Mouse (Mus musculus) limb, embryonic 10.5 days (tissue): ENCODE data around the gene Parn. TPM values are rescaled to one million over a fixed set of nuclear protein-coding genes. Genes with fewer than 3 reads are reported as not detected.
"Not testable (repeated sequence)": the region's sequence is repeated elsewhere in the genome, so short reads cannot be mapped to it uniquely, and the experiment has no call there.

Source experiments
- DNase-seq: peaks from one replicate; pipeline ENCODE4 v3.0.0-alpha.2; 2017; ENCODE audit warnings: low spot score
- H3K27ac ChIP-seq: fragments of 300-500 bp; sonication (generic); 2 replicates; pipeline ENCODE4 v1.5.1; 2016; ENCODE audit warnings: mild to moderate bottlenecking
- H3K27me3 ChIP-seq: fragments of 300-500 bp; sonication (generic); 2 replicates; pipeline ENCODE4 v1.6.1; 2016; ENCODE audit warnings: low read depth, mild to moderate bottlenecking; ENCODE audit not compliant: poor library complexity, severe bottlenecking
- H3K36me3 ChIP-seq: fragments of 300-500 bp; sonication (generic); 2 replicates; pipeline ENCODE4 v1.6.1; 2016; ENCODE audit warnings: mild to moderate bottlenecking, moderate library complexity
- H3K4me1 ChIP-seq: fragments of 300-500 bp; sonication (generic); 2 replicates; pipeline ENCODE4 v1.6.1; 2016
- H3K4me3 ChIP-seq: fragments of 300-500 bp; sonication (generic); 2 replicates; pipeline ENCODE4 v1.5.1; 2016; ENCODE audit warnings: mild to moderate bottlenecking, moderate library complexity
- H3K9me3 ChIP-seq: fragments of 300-500 bp; sonication (generic); replicated peaks from 2 replicates; pipeline ENCODE4 v1.6.1; 2016; ENCODE audit warnings: mild to moderate bottlenecking
- WGBS: fragments of 180-500 bp; shearing (Covaris S2); methylation state at CpG from one replicate; pipeline ENCODE4 v1.1.7; 2016; 5-methylcytosine and 5-hydroxymethylcytosine counted together
- polyA plus RNA-seq: library from polyadenylated mRNA; unstranded; fragments of >200 nt; fragmentation: Nextera tagmentation; extraction: Ambion mirVana; gene quantifications from 2 replicates; pipeline ENCODE4 v1.2.1, GENCODE M21; 2016

Parn gene
- polyA plus RNA-seq, result 43.0 and 46.6 TPM in 2 replicates

- Histone ChIP-seq H3K27ac (peak within 1 kb of the TSS; percentile 90), H3K9me3 (no peaks in the 10 kb centered on the region), H3K36me3 (peaks cover 26% of the 10 kb centered on the region), H3K27me3 (no peaks in the 10 kb centered on the region), H3K4me1 (peaks cover 12% of the 10 kb centered on the region), H3K4me3 (peak within 1 kb of the TSS; percentile 86)
- under 1% methylated on average over 35 of the region's 35 CpGs for WGBS
- peak; percentile 94 for DNase-seq
These were observed at the start of gene Parn for GRCm38 (mm10) chr16:13667878-13668343. Parn (minus strand) TSS chr16:13668170.

- H3K27ac ChIP-seq, result no peak overlapping the region
- 66% methylated on average over 2 of the region's 2 CpGs for WGBS
- H3K4me3 ChIP-seq, result no peak overlapping the region
These were observed 49.0 kb upstream of the Parn start for GRCm38 (mm10) chr16:13716821-13717553.

GRCm38 (mm10) chr16:13714910-13715309 lies 46.9 kb upstream of the Parn start:
- WGBS, result 91% methylated on average over 3 of the region's 3 CpGs
- no peak overlapping the region for H3K27ac ChIP-seq
- no peak overlapping the region for H3K4me3 ChIP-seq
- no peaks in the 10 kb centered on the region for H3K4me1 ChIP-seq
- H3K36me3 ChIP-seq, result no peaks in the 10 kb centered on the region
- H3K9me3 ChIP-seq, result no peaks in the 10 kb centered on the region
- no peaks in the 10 kb centered on the region for H3K27me3 ChIP-seq
- no peak for DNase-seq

More at GRCm38 (mm10) chr16:13716821-13717553, 49.0 kb upstream of the Parn start:
- no peak for DNase-seq
- H3K9me3 ChIP-seq, result no peaks in the 10 kb centered on the region
- no peaks in the 10 kb centered on the region for H3K36me3 ChIP-seq
- H3K27me3 ChIP-seq, result no peaks in the 10 kb centered on the region
- H3K4me1 ChIP-seq, result no peaks in the 10 kb centered on the region

- no peaks in the 10 kb centered on the region for H3K4me1 ChIP-seq
- H3K27me3 ChIP-seq, result no peaks in the 10 kb centered on the region
- H3K4me3 ChIP-seq, result no peak overlapping the region
- no peak for DNase-seq
- H3K9me3 ChIP-seq, result no peaks in the 10 kb centered on the region
- no peak overlapping the region for H3K27ac ChIP-seq
- 96% methylated on average over 10 of the region's 10 CpGs for WGBS
- peaks cover 55% of the 10 kb centered on the region for H3K36me3 ChIP-seq
These were observed 36.7 kb upstream of the Parn start for GRCm38 (mm10) chr16:13704676-13705075.

- no peaks in the 10 kb centered on the region for H3K9me3 ChIP-seq
- H3K4me3 ChIP-seq, result no peak overlapping the region
- no peak overlapping the region for H3K27ac ChIP-seq
- DNase-seq, result no peak
- WGBS, result 92% methylated on average over 7 of the region's 7 CpGs
- no peaks in the 10 kb centered on the region for H3K4me1 ChIP-seq
- peaks cover 80% of the 10 kb centered on the region for H3K36me3 ChIP-seq
- no peaks in the 10 kb centered on the region for H3K27me3 ChIP-seq
These were observed 34.2 kb upstream of the Parn start for GRCm38 (mm10) chr16:13702184-13702583.

GRCm38 (mm10) chr16:13698998-13699397 lies 31.0 kb upstream of the Parn start:
- DNase-seq, result no peak
- Histone ChIP-seq H3K27ac (no peak overlapping the region), H3K9me3 (no peaks in the 10 kb centered on the region), H3K4me3 (no peak overlapping the region), H3K36me3 (peaks cover 95% of the 10 kb centered on the region), H3K4me1 (no peaks in the 10 kb centered on the region), H3K27me3 (no peaks in the 10 kb centered on the region)
- WGBS, result 88% methylated on average over 7 of the region's 7 CpGs

- H3K27ac ChIP-seq, result no peak overlapping the region
- WGBS, result 90% methylated on average over 3 of the region's 3 CpGs
- no peak overlapping the region for H3K4me3 ChIP-seq
- H3K36me3 ChIP-seq, result peaks cover 41% of the 10 kb centered on the region
- no peaks in the 10 kb centered on the region for H3K27me3 ChIP-seq
- no peaks in the 10 kb centered on the region for H3K9me3 ChIP-seq
- H3K4me1 ChIP-seq, result no peaks in the 10 kb centered on the region
- no peak for DNase-seq
These were observed 10.8 kb upstream of the Parn start for GRCm38 (mm10) chr16:13678601-13679319.

GRCm38 (mm10) chr16:13674511-13674910 lies 6.5 kb upstream of the Parn start:
- 99% methylated on average over 3 of the region's 3 CpGs for WGBS
- peaks cover 6% of the 10 kb centered on the region for H3K4me1 ChIP-seq

GRCm38 (mm10) chr16:13673114-13673513 lies 5.1 kb upstream of the Parn start:
- no peak for DNase-seq
- peaks cover 6% of the 10 kb centered on the region for H3K4me1 ChIP-seq
- peak overlapping the region; percentile 84 for H3K4me3 ChIP-seq
- no peaks in the 10 kb centered on the region for H3K27me3 ChIP-seq
- no peak overlapping the region for H3K27ac ChIP-seq
- 87% methylated on average over 5 of the region's 5 CpGs for WGBS
- peaks cover 24% of the 10 kb centered on the region for H3K36me3 ChIP-seq
- no peaks in the 10 kb centered on the region for H3K9me3 ChIP-seq

More at GRCm38 (mm10) chr16:13674511-13674910, 6.5 kb upstream of the Parn start:
- no peaks in the 10 kb centered on the region for H3K9me3 ChIP-seq
- H3K4me3 ChIP-seq, result no peak overlapping the region
- no peaks in the 10 kb centered on the region for H3K27me3 ChIP-seq
- H3K36me3 ChIP-seq, result peaks cover 36% of the 10 kb centered on the region
- no peak for DNase-seq
- no peak overlapping the region for H3K27ac ChIP-seq

- H3K9me3 ChIP-seq, result no peaks in the 10 kb centered on the region
- WGBS, result 3% methylated on average over 20 of the region's 20 CpGs
- no peaks in the 10 kb centered on the region for H3K27me3 ChIP-seq
- peak overlapping the region; percentile 84 for H3K4me3 ChIP-seq
- H3K36me3 ChIP-seq, result peaks cover 18% of the 10 kb centered on the region
- DNase-seq, result peak; percentile 70
- peak overlapping the region; percentile 91 for H3K27ac ChIP-seq
- H3K4me1 ChIP-seq, result peaks cover 7% of the 10 kb centered on the region
These were observed 4.5 kb upstream of the Parn start for GRCm38 (mm10) chr16:13672386-13672898.

- Histone ChIP-seq H3K27me3 (no peaks in the 10 kb centered on the region), H3K36me3 (peaks cover 12% of the 10 kb centered on the region), H3K27ac (peak within 1 kb of the TSS; percentile 91), H3K4me1 (peaks cover 13% of the 10 kb centered on the region), H3K4me3 (peak within 1 kb of the TSS; percentile 84), H3K9me3 (no peaks in the 10 kb centered on the region)
- whole genome bisulfite sequencing, result under 1% methylated on average over 54 of the region's 54 CpGs
- peak; percentile 90 for DNase-seq
These were observed 3.9 kb upstream of the Parn start, which contains the start of the genes Bfar and 3110001I22Rik for GRCm38 (mm10) chr16:13671685-13672385. Bfar (plus strand) TSS chr16:13671858. 3110001I22Rik (plus strand) TSS chr16:13671929.

- not testable (repeated sequence) for DNase-seq, H3K27me3 ChIP-seq, H3K36me3 ChIP-seq, H3K9me3 ChIP-seq
- peak overlapping the region; percentile 84 for H3K4me3 ChIP-seq
- peak overlapping the region; percentile 91; the same call in 1 of the 2 replicates for H3K27ac ChIP-seq
- WGBS, result 79% methylated on average over 5 of the region's 5 CpGs
- H3K4me1 ChIP-seq, result peaks cover 13% of the 10 kb centered on the region
These were observed 2.9 kb upstream of the Parn start for GRCm38 (mm10) chr16:13670896-13671295.
